Mouse (Mus musculus) stomach, postnatal 0 days (tissue): Measurements from ENCODE around the gene Tmem120b. TPM values are rescaled to one million over a fixed set of nuclear protein-coding genes. Genes with fewer than 3 reads are reported as not detected.

ENCODE experiments used
- ATAC-seq: fragments of 200-750 bp; cut with Nextera tagmentation; 2 replicates; pipeline ENCODE4 v1.8.0; 2017; ENCODE audit not compliant: low FRiP score, low TSS enrichment
- DNase-seq: peaks from one replicate; pipeline ENCODE4 v3.0.0-alpha.2; 2016; ENCODE audit warnings: low spot score
- H3K27ac ChIP-seq: fragments of 300-500 bp; sonication (generic); replicated peaks from 2 replicates; pipeline ENCODE4 v1.5.1; 2014; ENCODE audit warnings: mild to moderate bottlenecking, control low read depth
- H3K27me3 ChIP-seq: fragments of 300-500 bp; sonication (generic); 2 replicates; pipeline ENCODE4 v1.6.1; 2014; ENCODE audit warnings: low read length; ENCODE audit not compliant: control insufficient read depth, insufficient read depth
- H3K36me3 ChIP-seq: fragments of 300-500 bp; sonication (generic); 2 replicates; pipeline ENCODE4 v1.6.1; 2014; ENCODE audit warnings: low read length, mixed read lengths; ENCODE audit not compliant: control insufficient read depth, insufficient read depth
- H3K4me1 ChIP-seq: fragments of 300-500 bp; sonication (generic); replicated peaks from 2 replicates; pipeline ENCODE4 v1.6.1; 2014; ENCODE audit warnings: antibody characterized with exemption; ENCODE audit not compliant: control insufficient read depth, insufficient read depth
- H3K4me2 ChIP-seq: fragments of 300-500 bp; sonication (generic); replicated peaks from 2 replicates; pipeline ENCODE4 v1.6.1; 2014; ENCODE audit warnings: low read depth, mild to moderate bottlenecking, control low read depth, moderate library complexity
- H3K4me3 ChIP-seq: fragments of 300-500 bp; sonication (generic); 2 replicates; pipeline ENCODE4 v1.5.1; 2014; ENCODE audit warnings: low read depth, low read length, control low read depth
- H3K9ac ChIP-seq: fragments of 300-500 bp; sonication (generic); 2 replicates; pipeline ENCODE4 v1.6.1; 2014; ENCODE audit warnings: mild to moderate bottlenecking, low read length, control low read depth, mixed read lengths
- H3K9me3 ChIP-seq: fragments of 300-500 bp; sonication (generic); 2 replicates; pipeline ENCODE4 v1.6.1; 2016; ENCODE audit warnings: low read length; ENCODE audit not compliant: control insufficient read depth
- CTCF ChIP-seq: IDR thresholded peaks from 2 replicates; pipeline ENCODE4 v1.5.1; 2016; ENCODE audit warnings: antibody characterized with exemption, low read depth, mild to moderate bottlenecking, moderate library complexity
- EP300 ChIP-seq: optimal IDR thresholded peaks from 2 replicates; pipeline ENCODE3; 2016; ENCODE audit warnings: antibody characterized with exemption
- WGBS: fragments of 180-500 bp; shearing (Covaris S2); extraction: QIAGEN DNeasy Blood & Tissue Kit; methylation state at CpG from one replicate; pipeline ENCODE4 v1.1.7; 2014; 5-methylcytosine and 5-hydroxymethylcytosine counted together
- polyA plus RNA-seq: library from polyadenylated mRNA; unstranded; fragments of >200 nt; fragmentation: Nextera tagmentation; extraction: Ambion mirVana; gene quantifications from 2 replicates; pipeline ENCODE4 v1.2.1, GENCODE M21; 2015

Tmem120b gene
- polyA plus RNA-seq, 1 experiment from 2014 or later, result 9.1 TPM

GRCm38 (mm10) chr5:123102376-123102775 is 34.2 kb downstream of the Tmem120b start:
- Histone ChIP-seq H3K27me3 (no peaks in the 10 kb centered on the region), H3K27ac (no peak overlapping the region), H3K4me3 (no peak overlapping the region), H3K4me1 (no peaks in the 10 kb centered on the region), H3K9me3 (no peaks in the 10 kb centered on the region), H3K9ac (no peak overlapping the region), H3K36me3 (peaks cover 3% of the 10 kb centered on the region; the same call in 1 of the 2 replicates), H3K4me2 (no peak overlapping the region)
- TF ChIP-seq CTCF (no peak), EP300 (no peak)
- 49% methylated on average over 7 of the region's 7 CpGs for WGBS
- DNase-seq (no peak), ATAC-seq (no peak)

- ATAC-seq, result no peak
- no peaks in the 10 kb centered on the region for H3K4me1 ChIP-seq
- TF ChIP-seq EP300 (no peak), CTCF (no peak)
- no peak overlapping the region for H3K4me2 ChIP-seq
- WGBS, result 41% methylated on average over 8 of the region's 8 CpGs
- no peaks in the 10 kb centered on the region for H3K27me3 ChIP-seq
- H3K9me3 ChIP-seq, result no peaks in the 10 kb centered on the region
- peaks cover 3% of the 10 kb centered on the region; the same call in 1 of the 2 replicates for H3K36me3 ChIP-seq
- no peak overlapping the region for H3K4me3 ChIP-seq
- DNase-seq, result no peak
- no peak overlapping the region for H3K9ac ChIP-seq
- H3K27ac ChIP-seq, result no peak overlapping the region
These were observed 35.3 kb downstream of the Tmem120b start for GRCm38 (mm10) chr5:123103556-123103955.

GRCm38 (mm10) chr5:123104769-123105168 is 36.6 kb downstream of the Tmem120b start:
- Histone ChIP-seq H3K9ac (no peak overlapping the region), H3K9me3 (no peaks in the 10 kb centered on the region), H3K4me2 (no peak overlapping the region), H3K4me3 (no peak overlapping the region), H3K36me3 (peaks cover 3% of the 10 kb centered on the region; the same call in 1 of the 2 replicates), H3K27me3 (no peaks in the 10 kb centered on the region), H3K27ac (no peak overlapping the region), H3K4me1 (no peaks in the 10 kb centered on the region; the same call in 1 of the 2 replicates)
- DNase-seq, result no peak
- TF ChIP-seq CTCF (no peak), EP300 (no peak)
- no peak for ATAC-seq
- 75% methylated on average over 6 of the region's 6 CpGs for WGBS

GRCm38 (mm10) chr5:123109452-123110203 is 41.4 kb downstream of the Tmem120b start:
- H3K9me3 ChIP-seq, result no peaks in the 10 kb centered on the region
- H3K27me3 ChIP-seq, result no peaks in the 10 kb centered on the region
- no peak overlapping the region for H3K9ac ChIP-seq
- H3K4me3 ChIP-seq, result no peak overlapping the region
- no peak overlapping the region for H3K27ac ChIP-seq
- ATAC-seq, result peak; percentile 56; the same call in 1 of the 2 replicates
- TF ChIP-seq CTCF (no peak), EP300 (no peak)
- no peaks in the 10 kb centered on the region; the same call in 1 of the 2 replicates for H3K4me1 ChIP-seq
- H3K4me2 ChIP-seq, result 0 out of 2 replicates have a peak overlapping the region, but pooled peaks have one; percentile 20
- no peaks in the 10 kb centered on the region for H3K36me3 ChIP-seq
- 32% methylated on average over 13 of the region's 13 CpGs for WGBS
- DNase-seq, result no peak

GRCm38 (mm10) chr5:123110296-123110721 is 42.1 kb downstream of the Tmem120b start:
- no peak overlapping the region for H3K4me3 ChIP-seq
- no peak overlapping the region; the same call in 1 of the 2 replicates for H3K9ac ChIP-seq
- ATAC-seq (no peak), DNase-seq (no peak)
- no peaks in the 10 kb centered on the region; the same call in 1 of the 2 replicates for H3K4me1 ChIP-seq
- no peaks in the 10 kb centered on the region for H3K27me3 ChIP-seq
- no peak for TF ChIP-seq EP300
- TF ChIP-seq CTCF, result no peak
- H3K4me2 ChIP-seq, result no peak overlapping the region
- no peaks in the 10 kb centered on the region for H3K9me3 ChIP-seq
- H3K27ac ChIP-seq, result no peak overlapping the region
- 68% methylated on average over 13 of the region's 13 CpGs for WGBS
- no peaks in the 10 kb centered on the region for H3K36me3 ChIP-seq

DNA sequence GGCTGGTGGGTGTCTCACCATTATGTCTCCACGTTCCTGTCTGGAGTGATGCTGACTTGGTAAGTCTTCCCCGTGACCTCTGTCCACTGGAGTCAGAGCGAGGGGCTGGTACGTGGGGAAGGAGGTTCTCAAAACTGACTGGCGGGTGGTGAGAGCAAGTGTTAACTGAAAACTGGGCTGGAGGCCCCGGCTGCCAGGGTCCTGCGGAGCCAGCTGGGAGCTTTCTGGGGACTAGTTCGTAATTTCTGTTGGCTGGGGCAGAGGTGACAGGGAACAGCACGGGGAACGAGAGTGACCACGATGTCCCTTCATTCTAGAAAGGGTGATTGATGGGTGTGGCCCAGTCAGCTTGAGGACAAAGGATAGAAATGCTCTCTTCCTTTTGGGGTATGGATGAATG is 45.9 kb downstream of the Tmem120b start:
- H3K4me1 ChIP-seq, result no peaks in the 10 kb centered on the region; the same call in 1 of the 2 replicates
- no peak overlapping the region for H3K4me3 ChIP-seq
- ATAC-seq (no peak), DNase-seq (no peak)
- 65% methylated on average over 11 of the region's 11 CpGs for WGBS
- H3K9me3 ChIP-seq, result no peaks in the 10 kb centered on the region
- no peak overlapping the region for H3K27ac ChIP-seq
- H3K27me3 ChIP-seq, result no peaks in the 10 kb centered on the region
- no peak overlapping the region for H3K9ac ChIP-seq
- no peak overlapping the region for H3K4me2 ChIP-seq
- H3K36me3 ChIP-seq, result no peaks in the 10 kb centered on the region; the same call in 1 of the 2 replicates
- TF ChIP-seq CTCF (no peak), EP300 (no peak)
